Mouse (Mus musculus) fat pad, adult 2 months (tissue): ENCODE data around the gene Mxd1.
A peak's percentile ranks its signal among the peaks of the same experiment; 100 is the strongest.

Experiments
- DNase-seq: peaks from one replicate; pipeline ENCODE4 v3.0.0-alpha.2; 2011; ENCODE audit warnings: low read depth, low spot score; ENCODE audit errors: extremely low read depth

The Mxd1 gene

GRCm38 (mm10) chr6:86653026-86653425 lies 15.9 kb downstream of the Mxd1 start:
- no peak for DNase-seq

DNA sequence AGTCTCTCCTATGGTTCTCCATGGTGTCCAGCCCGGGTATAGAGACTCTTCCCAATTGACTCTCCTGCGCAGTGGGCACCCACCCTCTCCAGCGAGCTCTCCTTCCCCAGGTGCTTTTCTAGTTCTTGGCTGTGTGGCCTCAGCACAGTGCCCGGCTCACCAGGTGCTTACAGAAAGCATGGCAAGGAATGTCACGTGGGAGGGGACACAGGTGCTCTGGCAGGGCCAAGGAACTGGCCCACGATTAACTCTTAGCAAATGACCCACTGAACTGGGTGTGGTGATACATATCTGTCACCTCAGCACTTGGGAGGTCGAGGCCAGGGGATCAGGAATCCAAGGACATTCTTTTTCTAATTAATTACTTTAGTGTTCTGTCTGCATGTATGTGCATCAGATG lies 22.8 kb downstream of the Mxd1 start:
- DNase-seq: no peak

- DNase-seq: no peak
Measured at GRCm38 (mm10) chr6:86645551-86645950, 23.4 kb downstream of the Mxd1 start.

- no peak for DNase-seq
Measured at GRCm38 (mm10) chr6:86644775-86645400, 24.1 kb downstream of the Mxd1 start.

- DNase-seq: no peak
Measured at GRCm38 (mm10) chr6:86641716-86642115, 27.2 kb downstream of the Mxd1 start.

DNA sequence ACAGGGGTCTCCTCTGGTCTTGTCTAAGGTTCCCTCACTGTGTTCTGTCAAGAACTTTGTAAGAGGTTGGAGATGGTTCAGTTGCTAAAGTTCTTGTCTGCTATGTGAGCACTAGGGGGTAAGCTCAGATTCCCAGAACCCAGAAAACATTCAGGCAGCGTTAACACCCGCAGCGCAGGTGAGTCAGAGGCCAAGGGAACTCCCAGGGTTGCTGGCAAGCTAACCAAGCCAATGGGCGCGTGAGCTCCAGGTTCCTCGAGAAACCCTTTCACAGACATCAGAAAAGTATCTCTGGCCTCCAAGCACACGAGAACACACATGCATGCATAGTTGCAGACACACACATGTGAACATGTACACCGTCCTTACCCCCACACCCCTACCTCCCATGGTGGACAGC lies 28.2 kb downstream of the Mxd1 start:
- DNase-seq: no peak

- DNase-seq: peak; percentile 43
Measured at GRCm38 (mm10) chr6:86640161-86640560, 28.8 kb downstream of the Mxd1 start.

DNA sequence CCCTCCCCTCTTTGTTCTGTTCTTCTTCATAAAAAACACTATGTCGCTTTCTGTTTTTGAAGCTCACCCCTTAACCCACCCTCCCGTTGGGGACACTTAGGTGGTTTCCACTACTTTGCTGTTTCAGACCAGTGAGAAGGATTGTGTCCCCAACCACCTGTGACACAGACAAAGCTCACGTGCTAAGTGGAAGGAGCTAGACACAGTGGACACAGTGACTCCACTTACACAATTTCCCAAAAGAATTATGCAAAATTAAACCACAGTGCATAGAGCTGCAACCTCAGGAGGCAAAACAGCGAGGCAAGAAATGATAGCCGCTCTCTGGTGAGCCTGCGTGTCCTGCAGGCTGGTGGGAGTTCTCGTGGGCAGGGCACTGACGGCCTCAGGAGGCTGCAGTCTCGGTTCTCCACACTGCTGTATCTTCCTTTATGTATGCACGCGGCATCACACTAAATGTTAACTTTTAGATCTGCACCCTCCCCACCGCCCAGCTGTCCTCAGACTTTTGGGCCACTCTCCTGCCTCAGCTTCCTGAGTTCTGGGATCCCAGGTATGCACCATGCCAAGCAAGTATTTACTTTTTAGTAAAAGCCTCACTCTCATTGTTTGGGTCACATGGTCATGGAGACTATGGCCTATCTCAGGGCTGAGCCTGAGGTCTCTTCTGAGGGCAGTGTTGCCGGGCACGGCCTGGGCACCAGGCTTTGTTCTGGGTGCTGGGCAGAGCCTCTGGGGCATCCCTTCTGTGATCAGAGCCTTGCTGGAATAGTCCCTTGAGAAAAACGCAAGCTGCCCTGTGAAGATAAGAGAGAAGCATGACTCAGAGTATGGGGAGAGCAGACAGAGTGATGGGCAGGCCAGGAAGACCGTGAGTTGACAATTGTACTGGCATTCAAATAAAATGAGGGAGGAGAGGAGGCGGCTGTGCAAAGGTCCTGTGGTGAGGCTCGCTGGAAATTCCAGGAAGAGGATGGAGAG lies 29.5 kb downstream of the Mxd1 start:
- no peak for DNase-seq

- DNase-seq: no peak
Measured at GRCm38 (mm10) chr6:86638434-86638833, 30.5 kb downstream of the Mxd1 start.

GRCm38 (mm10) chr6:86637860-86638259 lies 31.1 kb downstream of the Mxd1 start:
- DNase-seq: no peak

DNA sequence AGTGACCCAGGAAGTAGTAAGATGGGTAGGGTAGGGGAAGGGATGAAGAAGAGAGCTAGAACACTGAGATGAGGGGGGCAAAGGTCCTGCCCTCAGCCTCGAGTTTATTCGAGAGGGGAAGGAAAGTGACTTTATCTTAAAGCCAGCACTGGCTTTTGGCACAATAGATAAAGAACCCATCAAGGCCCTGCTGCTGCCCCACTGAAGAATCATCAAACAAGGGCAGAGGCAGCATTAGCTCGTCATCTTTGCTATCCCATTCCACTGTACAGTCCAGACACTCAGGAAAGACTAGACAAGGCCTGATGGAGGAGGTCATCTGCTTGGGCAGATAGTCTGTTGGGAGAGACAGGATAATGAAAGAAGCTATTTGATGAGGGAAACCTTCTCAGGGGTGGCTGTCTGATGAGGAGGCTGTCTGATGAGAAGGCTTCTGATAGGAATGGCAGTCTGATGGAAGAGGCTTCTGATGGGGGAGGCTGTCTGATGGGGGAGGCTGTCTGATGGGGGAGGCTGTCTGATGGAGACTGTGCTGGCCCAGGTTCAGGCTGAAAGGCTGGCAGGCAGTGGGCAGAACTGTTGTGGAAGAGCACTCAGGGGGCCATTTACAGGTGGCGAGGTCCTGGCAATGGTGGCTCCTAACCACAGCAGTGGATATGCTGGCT lies 31.7 kb downstream of the Mxd1 start:
- no peak for DNase-seq

DNA sequence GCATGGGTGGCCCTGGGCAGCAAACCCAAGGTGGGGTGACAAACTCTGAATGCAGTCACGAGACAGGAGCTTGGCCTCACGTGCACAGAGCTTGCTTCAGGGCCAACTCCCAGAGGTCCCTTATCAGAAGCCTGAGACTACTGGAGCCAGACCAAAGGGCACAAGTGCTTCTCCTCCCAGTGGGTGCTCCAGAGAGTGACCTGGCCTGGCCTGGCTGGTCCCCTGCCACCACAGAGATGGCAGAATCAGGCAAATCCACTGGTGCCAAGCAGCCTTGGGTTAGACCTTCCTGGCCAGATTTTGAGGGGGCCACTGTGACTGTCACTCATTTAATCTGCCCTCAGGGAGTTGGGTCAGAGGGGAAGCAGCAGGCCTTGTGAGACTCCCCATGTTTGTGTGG lies 32.5 kb downstream of the Mxd1 start:
- no peak for DNase-seq

DNA sequence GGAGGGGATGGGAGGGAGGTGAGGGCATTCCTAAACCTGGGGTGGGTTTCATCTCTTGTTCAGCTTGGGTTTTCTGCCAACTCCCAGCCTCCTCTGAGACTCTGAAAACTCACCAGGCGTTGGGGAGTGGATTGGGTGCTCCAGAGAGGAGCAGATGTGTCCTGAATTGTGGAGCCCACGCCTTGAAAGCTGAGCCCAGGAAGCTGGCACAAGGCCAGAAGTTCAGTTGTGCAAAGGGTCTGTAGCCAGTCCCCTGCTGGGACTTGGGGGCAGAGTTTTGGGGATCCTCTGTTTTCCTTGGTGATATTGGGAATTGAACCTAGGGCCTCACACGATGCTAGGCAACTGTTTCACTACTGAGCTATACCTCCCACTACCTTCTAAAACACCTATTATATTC lies 38.8 kb downstream of the Mxd1 start:
- no peak for DNase-seq

DNA sequence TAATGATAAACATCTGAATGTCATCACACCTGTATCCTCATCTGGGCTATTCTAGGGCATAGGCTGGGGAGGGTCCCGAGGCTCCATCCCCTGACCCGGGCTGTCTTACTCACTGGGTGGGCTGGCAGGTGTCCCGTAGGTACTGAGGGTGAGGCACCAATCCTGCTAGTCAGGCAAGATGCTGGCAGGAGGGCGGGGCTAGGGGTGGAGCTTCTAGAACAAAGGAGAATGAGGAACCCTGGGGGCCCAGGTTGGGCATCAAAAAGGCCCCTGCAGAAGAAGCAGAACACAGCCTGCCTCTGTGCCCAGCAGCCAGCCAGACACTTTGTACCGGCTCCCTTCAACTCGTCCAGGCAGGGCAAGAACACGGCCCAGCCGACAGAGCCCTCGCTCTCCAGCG lies 41.0 kb downstream of the Mxd1 start, which contains the start of gene Asprv1:
TSS of gene Asprv1 (plus strand) at position 219 of the 400 bp plus-strand sequence.
- no peak for DNase-seq

DNA sequence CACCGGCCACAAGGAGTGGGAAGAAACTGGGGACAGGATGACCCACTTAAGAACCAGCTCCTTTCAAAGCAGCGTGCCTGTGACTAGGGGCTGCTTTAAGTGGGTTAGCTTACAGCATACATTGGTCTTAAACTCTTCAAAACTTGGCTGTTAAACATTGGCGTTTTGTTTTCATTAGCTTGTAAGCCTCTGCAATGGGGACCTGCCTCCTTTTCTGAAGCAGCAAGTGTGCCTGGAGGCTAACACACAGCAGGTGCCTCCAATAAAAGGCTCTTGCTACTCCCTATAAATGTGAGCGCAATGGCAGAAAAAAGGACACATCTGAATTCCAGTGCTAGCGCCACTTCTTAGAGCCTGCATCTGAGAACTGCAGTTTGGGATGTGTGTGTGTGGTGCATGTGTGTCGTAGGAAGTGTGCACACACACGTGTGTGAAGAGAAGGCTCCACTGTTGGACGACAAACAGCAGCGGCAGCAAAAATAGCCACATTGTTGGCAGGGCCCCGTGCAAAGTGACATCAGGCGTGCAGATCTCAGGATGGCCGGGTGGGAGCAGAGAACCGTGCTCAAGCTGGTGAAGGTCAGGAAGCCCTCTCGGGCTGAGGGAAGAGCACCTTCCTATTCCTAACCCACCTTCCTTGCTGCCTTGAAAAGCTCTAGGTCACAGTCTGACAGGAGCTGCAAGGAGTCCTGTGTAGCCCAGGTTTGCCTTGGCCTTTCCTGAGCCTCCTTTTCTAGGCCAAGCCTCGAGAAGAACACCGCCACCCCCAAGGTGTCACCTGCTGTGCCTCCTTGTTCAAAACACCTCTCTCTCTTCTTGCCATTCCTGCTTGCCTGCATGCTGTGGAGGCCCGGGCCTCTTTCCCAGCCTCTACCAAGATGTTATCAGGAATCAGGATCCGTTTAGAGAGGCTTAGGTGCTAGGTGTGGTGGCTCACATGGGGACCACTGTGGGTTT lies 44.6 kb downstream of the Mxd1 start:
- no peak for DNase-seq

DNA sequence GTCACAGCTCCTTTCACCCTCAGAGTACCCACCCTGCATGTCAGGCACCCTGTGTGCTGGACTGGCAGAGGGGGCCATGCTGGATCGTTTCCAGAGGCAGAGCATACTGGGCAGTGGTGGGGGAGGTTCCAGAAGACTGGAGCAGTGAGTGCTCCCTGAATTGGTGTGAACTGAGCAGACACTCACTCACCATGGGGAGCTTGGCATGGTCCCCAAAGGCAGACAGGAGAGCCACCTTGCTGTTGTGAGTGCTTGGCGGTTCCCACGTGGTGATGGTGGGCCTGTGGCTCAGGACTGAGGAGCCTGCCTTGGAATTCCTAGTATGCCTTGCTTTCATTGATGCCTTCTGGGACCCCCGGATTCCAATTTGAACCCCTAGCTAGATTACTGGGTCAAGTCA lies 45.8 kb downstream of the Mxd1 start:
- DNase-seq: no peak

DNA sequence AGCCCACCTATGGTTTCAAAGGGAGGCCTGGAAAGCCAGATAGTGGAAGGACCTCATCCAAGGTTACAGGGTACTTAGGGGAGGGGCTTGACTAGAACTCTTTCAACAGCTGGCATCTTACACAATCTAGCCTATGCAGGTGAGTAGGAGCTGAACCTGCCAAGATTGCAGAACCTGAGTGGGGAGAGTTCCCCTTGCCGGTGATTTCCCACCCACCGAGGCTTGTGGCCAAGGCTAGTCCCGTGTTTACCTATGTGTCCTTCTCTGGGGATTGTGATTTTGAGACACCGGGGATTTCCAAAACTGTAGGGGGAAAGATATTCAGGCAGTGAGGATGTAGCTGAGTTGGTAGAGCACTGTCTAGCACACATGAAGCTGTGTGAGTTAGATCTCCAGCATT lies 53.7 kb downstream of the Mxd1 start:
- DNase-seq: no peak

DNA sequence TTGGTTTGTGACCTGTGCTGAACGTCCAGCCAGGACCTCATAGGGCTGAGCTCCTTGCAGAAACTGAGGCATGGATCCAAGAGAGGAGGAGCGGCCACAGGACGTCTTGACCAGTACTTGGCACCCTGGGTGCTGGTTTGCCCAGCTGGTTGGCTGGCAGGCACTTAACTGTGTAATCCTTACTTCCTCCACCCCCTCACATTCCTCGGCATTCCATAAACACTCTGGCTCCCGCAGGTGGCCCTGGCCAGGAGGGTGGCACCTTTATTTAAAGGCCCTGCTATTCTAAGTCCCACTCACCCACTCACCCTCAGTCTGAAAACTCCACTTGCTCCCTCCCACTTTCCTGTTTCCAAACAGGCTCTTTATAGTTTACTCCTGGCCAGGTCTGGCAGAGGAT lies 58.2 kb downstream of the Mxd1 start:
- peak; percentile 95 for DNase-seq

DNA sequence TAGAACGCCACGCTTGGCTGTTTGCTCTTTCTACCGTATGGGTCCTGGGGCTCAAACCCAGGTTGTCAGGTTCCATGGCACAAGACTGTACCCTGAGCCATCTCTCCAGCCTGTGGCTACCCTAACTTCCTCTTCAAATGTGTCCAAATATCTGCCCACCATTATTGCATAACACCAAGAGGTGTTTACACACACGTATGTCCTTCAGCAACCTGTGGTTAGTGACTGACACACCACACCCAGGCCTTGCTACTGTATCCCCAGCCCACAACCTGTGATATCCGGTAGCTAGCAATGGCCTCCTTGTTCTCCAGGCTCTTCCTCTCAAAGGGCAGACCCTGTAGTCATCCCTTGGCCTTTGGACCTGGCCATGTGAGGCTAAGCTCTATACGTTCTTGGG lies 59.7 kb downstream of the Mxd1 start:
- no peak for DNase-seq

DNA sequence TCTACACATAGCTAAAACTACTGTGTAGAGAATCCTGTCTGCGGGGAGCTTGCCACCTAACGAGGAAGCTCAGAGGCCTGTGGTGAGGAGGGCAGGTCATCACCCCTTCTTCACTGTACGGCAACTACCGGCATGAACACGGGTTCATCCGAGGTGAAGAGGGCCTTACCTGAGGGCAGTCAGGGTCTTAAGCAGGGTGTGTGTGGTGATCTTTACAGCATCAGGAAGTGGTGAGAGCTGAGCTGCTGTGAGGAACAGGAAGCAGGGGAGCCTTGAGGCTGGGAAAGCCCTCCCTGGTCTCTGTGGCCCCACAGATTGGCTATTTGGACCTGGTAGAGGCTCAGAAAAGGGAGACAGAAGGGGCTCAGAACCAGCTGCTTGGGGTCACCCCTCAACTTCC lies 61.5 kb downstream of the Mxd1 start:
- no peak for DNase-seq

DNA sequence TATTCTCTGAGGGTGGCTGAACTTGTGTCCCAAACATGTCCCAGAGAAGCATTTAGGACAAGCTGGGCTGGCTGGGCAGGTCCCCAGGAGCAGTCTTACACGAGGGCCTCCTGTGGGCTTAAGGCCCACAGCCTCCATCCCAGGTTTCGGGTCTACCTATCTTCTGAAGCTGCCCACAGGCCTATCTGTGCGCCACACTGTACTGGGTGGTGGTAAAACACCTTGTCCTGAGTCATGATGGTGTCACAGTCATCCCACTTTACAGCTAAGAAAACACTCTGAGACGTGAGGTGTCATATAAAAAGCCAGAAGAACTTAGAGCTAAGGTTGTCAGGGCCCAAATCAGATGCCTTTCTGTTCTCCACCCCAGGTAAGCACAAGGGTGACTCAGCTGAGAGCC lies 62.7 kb downstream of the Mxd1 start:
- DNase-seq: no peak
